Mouse (Mus musculus) thymus, adult 2 months (tissue): ENCODE data around the gene Fras1. TPM values are rescaled to one million over a fixed set of nuclear protein-coding genes. Genes with fewer than 3 reads are reported as not detected.

Experiments used
- DNase-seq: peaks from one replicate; pipeline ENCODE4 v3.0.0; 2021
- H3K27ac ChIP-seq: fragments of 200-500 bp; 2 replicates; pipeline ENCODE4 v1.5.1; 2012; ENCODE audit warnings: low read length, control low read depth; ENCODE audit not compliant: control insufficient read depth, insufficient read depth
- H3K27me3 ChIP-seq: fragments of 200-500 bp; 2 replicates; pipeline ENCODE4 v1.6.1; 2012; ENCODE audit warnings: mild to moderate bottlenecking, low read length, moderate library complexity, mixed read lengths; ENCODE audit not compliant: control insufficient read depth, insufficient read depth
- H3K36me3 ChIP-seq: fragments of 200-500 bp; 2 replicates; pipeline ENCODE4 v1.6.1; 2012; ENCODE audit warnings: mild to moderate bottlenecking, low read length, moderate library complexity; ENCODE audit not compliant: control insufficient read depth, insufficient read depth
- H3K4me1 ChIP-seq: fragments of 200-500 bp; replicated peaks from 2 replicates; pipeline ENCODE4 v1.6.1; 2012; ENCODE audit warnings: low read length; ENCODE audit not compliant: control insufficient read depth, insufficient read depth
- H3K4me3 ChIP-seq: fragments of 200-500 bp; 2 replicates; pipeline ENCODE4 v1.5.1; 2012; ENCODE audit warnings: mild to moderate bottlenecking, low read length, control low read depth, moderate library complexity; ENCODE audit not compliant: control insufficient read depth, insufficient read depth
- CTCF ChIP-seq: fragments of 200-500 bp; IDR thresholded peaks from 2 replicates; pipeline ENCODE4 v1.5.1; 2012; ENCODE audit warnings: mild to moderate bottlenecking, control low read depth, low read length, moderate library complexity, borderline replicate concordance; ENCODE audit not compliant: control insufficient read depth, poor library complexity, insufficient read depth; ENCODE audit errors: extremely low read depth
- POLR2A ChIP-seq: fragments of 200-500 bp; IDR thresholded peaks from 2 replicates; pipeline ENCODE4 v1.6.1; 2012; ENCODE audit warnings: mild to moderate bottlenecking, low read length, control low read depth, moderate library complexity; ENCODE audit not compliant: control insufficient read depth, poor library complexity, insufficient read depth; ENCODE audit errors: extremely low read depth
- WGBS: fragments of 180-500 bp; shearing (Covaris S2); methylation state at CpG from one replicate; pipeline ENCODE4 v1.1.7; 2018; 5-methylcytosine and 5-hydroxymethylcytosine counted together
- polyA plus RNA-seq: library from polyadenylated mRNA; depleted of rRNA; stranded (reverse); fragments of >200 nt; gene quantifications from 2 replicates; pipeline ENCODE4 v1.2.3, GENCODE M21; 2012

Fras1 gene
- polyA plus RNA-seq, 1 experiment = 0.69 TPM

DNA sequence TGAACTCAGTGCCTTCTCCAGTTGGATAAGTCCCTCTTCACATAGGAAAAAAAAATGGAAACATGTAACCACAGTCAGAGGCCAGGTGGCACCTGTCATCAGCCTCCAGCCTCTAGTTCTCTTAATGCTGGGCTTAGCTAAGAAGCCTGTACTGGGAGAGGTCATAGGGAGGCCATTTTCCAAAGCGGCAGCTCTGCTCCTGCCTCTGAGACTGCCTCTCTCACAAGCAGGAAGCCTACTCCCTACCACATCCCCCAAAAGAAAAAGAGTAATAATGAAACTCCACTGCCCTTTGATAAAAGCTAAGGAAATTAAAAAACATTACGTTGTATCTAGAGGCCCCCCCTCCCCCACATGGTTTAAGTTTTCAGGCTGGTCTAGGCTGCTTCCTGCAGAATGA is 309.0 kb downstream of the Fras1 start:
- no peak overlapping the region for H3K4me3 ChIP-seq
- no peak for DNase-seq
- no peak for TF ChIP-seq CTCF
- no peak for TF ChIP-seq POLR2A
- WGBS = 90% methylated on average over 2 of the region's 2 CpGs
- no peaks in the 10 kb centered on the region for H3K36me3 ChIP-seq
- no peak overlapping the region for H3K27ac ChIP-seq
- H3K4me1 ChIP-seq = no peaks in the 10 kb centered on the region
- H3K27me3 ChIP-seq = no peaks in the 10 kb centered on the region

DNA sequence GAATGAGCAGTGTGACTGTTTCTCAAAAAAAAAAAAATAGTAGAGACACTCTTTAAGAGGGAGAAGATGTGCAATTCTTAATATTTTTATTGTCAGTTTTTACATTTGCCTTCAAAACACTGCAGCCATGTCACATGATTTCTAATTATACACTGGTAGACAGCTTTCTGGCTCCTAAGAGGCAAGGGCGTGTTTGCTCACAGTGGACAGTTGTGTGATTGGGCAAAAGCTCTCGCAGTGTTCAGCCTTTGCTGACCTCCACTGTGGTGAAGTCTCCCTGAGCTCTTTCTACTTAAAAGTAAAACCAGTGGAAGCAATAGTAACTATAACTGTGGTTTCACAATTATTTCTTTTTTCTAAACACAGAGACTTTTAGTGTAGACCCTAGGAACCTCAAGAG is 315.1 kb downstream of the Fras1 start:
- no peak overlapping the region for H3K4me3 ChIP-seq
- no peaks in the 10 kb centered on the region for H3K27me3 ChIP-seq
- WGBS = 92% methylated on average over 2 of the region's 2 CpGs
- no peaks in the 10 kb centered on the region for H3K36me3 ChIP-seq
- no peak for DNase-seq
- no peak for TF ChIP-seq CTCF
- TF ChIP-seq POLR2A = no peak
- no peak overlapping the region for H3K27ac ChIP-seq
- no peaks in the 10 kb centered on the region for H3K4me1 ChIP-seq

DNA sequence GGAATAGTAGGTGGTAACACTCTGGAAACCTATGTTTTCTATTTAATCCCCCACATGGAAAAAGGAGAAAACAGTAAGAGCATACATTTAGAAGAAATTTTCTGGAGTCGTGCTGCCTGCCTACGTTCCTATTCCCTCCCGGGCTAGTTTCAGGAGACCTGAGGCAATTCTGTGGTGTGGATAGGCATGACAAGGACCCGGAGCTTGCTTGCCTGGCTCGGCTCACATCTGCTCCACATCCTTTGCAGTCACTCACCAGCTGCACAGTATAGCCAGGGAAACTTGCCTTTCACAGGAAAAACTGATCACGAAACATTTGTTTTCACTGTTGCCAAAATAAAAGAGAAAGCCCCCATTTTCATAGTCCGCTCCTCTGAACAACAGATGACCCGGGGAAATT is 325.2 kb downstream of the Fras1 start:
- no peaks in the 10 kb centered on the region for H3K4me1 ChIP-seq
- WGBS = 84% methylated on average over 8 of the region's 8 CpGs
- TF ChIP-seq POLR2A (no peak), CTCF (no peak)
- no peaks in the 10 kb centered on the region for H3K36me3 ChIP-seq
- DNase-seq = no peak
- no peaks in the 10 kb centered on the region for H3K27me3 ChIP-seq
- H3K4me3 ChIP-seq = no peak overlapping the region
- H3K27ac ChIP-seq = no peak overlapping the region

DNA sequence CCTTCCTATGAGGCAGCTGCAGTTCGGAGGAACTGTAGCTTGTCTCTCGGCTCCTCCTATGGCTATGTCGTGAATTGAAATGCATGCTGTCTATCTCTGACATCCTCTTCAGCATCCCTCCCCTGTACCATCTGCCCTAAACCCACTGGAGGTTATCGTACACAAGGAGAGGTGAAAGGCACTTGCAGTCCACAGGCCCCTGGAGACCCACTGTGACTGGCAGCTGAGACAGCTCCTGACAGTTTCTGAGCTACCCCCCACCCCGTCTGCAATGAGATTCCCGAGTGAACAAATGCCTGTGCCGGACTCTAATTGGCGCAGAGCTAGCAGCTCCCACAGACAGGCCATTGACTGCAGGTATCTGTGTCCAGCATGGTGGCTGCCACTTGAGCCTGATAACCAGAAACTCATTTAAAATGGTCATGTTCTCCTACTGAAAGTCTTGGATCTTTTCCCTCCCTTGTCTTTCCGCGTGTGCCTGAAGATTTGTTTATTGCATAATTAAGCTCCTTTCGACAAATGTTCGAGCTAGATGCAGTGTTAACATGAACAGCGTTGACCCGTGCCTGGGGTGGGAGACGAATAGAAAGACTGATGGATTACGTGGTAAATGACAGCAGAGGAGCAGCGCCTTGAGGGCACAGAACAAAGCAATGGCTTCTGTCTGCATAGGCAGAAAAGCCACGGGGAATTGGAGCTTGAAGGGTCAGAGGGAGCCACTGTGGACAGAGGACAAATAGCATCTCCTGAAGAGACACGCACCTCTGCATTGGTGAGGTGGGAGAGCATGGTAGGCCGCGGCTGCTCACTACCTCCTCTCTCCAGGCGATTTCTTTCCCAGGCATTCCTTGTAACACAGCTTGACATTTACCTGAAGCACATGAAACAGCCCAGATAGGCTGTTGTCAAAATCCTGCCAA is 329.2 kb downstream of the Fras1 start:
- 87% methylated on average over 22 of the region's 22 CpGs for WGBS
- H3K4me1 ChIP-seq = no peaks in the 10 kb centered on the region
- H3K36me3 ChIP-seq = no peaks in the 10 kb centered on the region
- DNase-seq = no peak
- no peak for TF ChIP-seq POLR2A
- no peak for TF ChIP-seq CTCF
- H3K27me3 ChIP-seq = no peaks in the 10 kb centered on the region
- no peak overlapping the region for H3K4me3 ChIP-seq
- no peak overlapping the region for H3K27ac ChIP-seq

DNA sequence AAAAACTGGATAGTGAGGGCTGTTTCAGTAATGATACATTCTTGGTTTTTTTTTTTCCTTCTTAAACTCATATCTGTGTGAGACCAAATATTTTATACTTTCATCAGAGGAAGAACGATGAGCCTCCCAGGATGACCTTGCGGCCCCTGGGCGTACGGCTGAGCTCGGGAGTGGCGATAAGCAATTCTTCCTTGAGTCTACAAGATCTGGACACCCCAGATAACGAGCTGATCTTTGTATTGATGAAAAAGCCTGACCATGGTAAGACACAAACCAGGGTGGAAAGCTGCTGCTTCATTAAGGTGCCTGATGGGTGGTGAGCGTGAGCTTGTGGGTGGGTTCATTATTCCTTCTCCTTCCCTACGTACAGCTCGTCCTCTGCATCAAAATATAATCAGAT is 334.8 kb downstream of the Fras1 start:
- no peaks in the 10 kb centered on the region for H3K4me1 ChIP-seq
- WGBS = 91% methylated on average over 10 of the region's 10 CpGs
- no peak for TF ChIP-seq POLR2A
- TF ChIP-seq CTCF = no peak
- no peak overlapping the region for H3K4me3 ChIP-seq
- no peaks in the 10 kb centered on the region for H3K27me3 ChIP-seq
- H3K27ac ChIP-seq = no peak overlapping the region
- DNase-seq = no peak
- no peaks in the 10 kb centered on the region for H3K36me3 ChIP-seq

DNA sequence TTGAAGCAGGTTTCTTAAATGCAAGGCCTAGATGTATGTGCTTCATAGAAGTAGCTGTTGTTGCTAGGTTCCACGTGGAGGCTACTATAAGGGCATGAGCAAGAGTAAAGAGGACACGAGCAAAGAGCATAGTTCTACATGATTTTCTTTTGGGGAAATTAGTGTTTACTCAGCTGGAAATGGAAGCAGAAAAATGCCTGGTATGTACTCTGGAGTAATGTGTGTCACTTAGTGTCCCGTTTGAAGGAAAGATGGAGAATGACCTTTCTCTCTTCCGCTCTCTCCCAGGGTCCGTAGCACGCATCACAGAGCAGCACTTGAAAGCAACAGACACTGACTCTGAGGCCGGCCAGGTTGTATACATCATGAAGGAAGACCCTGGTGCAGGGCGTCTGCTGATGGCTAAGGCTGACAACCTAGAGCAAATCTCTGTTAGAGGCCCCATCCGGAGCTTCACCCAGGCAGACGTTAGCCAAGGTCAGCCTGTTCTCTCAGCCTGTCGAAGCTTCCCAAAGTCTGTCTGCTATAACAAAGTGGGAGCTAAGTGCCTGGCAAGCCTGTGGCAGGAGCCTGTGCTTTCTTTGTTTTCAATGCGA is 338.4 kb downstream of the Fras1 start:
- DNase-seq = no peak
- Histone ChIP-seq H3K27ac (no peak overlapping the region), H3K36me3 (no peaks in the 10 kb centered on the region), H3K27me3 (no peaks in the 10 kb centered on the region), H3K4me1 (no peaks in the 10 kb centered on the region), H3K4me3 (no peak overlapping the region)
- TF ChIP-seq CTCF (no peak), POLR2A (no peak)
- WGBS = 82% methylated on average over 12 of the region's 12 CpGs
